Mouse (Mus musculus) lung, postnatal 0 days (tissue): ENCODE data around the gene Snx9. TPM values are rescaled to one million over a fixed set of nuclear protein-coding genes. Genes with fewer than 3 reads are reported as not detected.

Experiments
- ATAC-seq: fragments of 200-750 bp; cut with Nextera tagmentation; 2 replicates; pipeline ENCODE4 v1.8.0; 2017; ENCODE audit warnings: moderate library complexity
- DNase-seq: peaks from one replicate; pipeline ENCODE4 v3.0.0-alpha.2; 2016; ENCODE audit warnings: low spot score
- H3K27ac ChIP-seq: fragments of 300-500 bp; sonication (generic); 2 replicates; pipeline ENCODE4 v1.5.1; 2014; ENCODE audit warnings: antibody characterized with exemption, mild to moderate bottlenecking, low read length, mixed read lengths
- H3K27me3 ChIP-seq: fragments of 300-500 bp; sonication (generic); replicated peaks from 2 replicates; pipeline ENCODE4 v1.6.1; 2014; ENCODE audit warnings: low read length, mixed read lengths; ENCODE audit not compliant: insufficient read depth
- H3K36me3 ChIP-seq: fragments of 300-500 bp; sonication (generic); 2 replicates; pipeline ENCODE4 v1.6.1; 2014; ENCODE audit warnings: low read length, mixed read lengths; ENCODE audit not compliant: insufficient read depth
- H3K4me1 ChIP-seq: fragments of 300-500 bp; sonication (generic); 2 replicates; pipeline ENCODE4 v1.6.1; 2014; ENCODE audit warnings: antibody characterized with exemption, low read depth, low read length, mixed read lengths; ENCODE audit not compliant: insufficient read depth
- H3K4me2 ChIP-seq: fragments of 300-500 bp; sonication (generic); replicated peaks from 2 replicates; pipeline ENCODE4 v1.6.1; 2014; ENCODE audit warnings: low read depth, mild to moderate bottlenecking, low read length, moderate library complexity, mixed read lengths
- H3K4me3 ChIP-seq: fragments of 300-500 bp; sonication (generic); 2 replicates; pipeline ENCODE4 v1.5.1; 2014; ENCODE audit warnings: low read depth, low read length
- H3K9ac ChIP-seq: fragments of 300-500 bp; sonication (generic); replicated peaks from 2 replicates; pipeline ENCODE4 v1.6.1; 2014; ENCODE audit warnings: low read depth, mild to moderate bottlenecking
- H3K9me3 ChIP-seq: fragments of 300-500 bp; sonication (generic); 2 replicates; pipeline ENCODE4 v1.6.1; 2016; ENCODE audit warnings: low read length, mixed read lengths
- CTCF ChIP-seq: IDR thresholded peaks from 2 replicates; pipeline ENCODE4 v1.5.1; 2016; ENCODE audit warnings: antibody characterized with exemption, mild to moderate bottlenecking
- EP300 ChIP-seq: IDR thresholded peaks from 2 replicates; pipeline ENCODE4 v1.6.1; 2016; ENCODE audit warnings: antibody characterized with exemption, mild to moderate bottlenecking, control low read depth
- WGBS: fragments of 180-500 bp; shearing (Covaris S2); extraction: QIAGEN DNeasy Blood & Tissue Kit; methylation state at CpG from one replicate; pipeline ENCODE4 v1.1.7; 2014; 5-methylcytosine and 5-hydroxymethylcytosine counted together
- polyA plus RNA-seq: library from polyadenylated mRNA; unstranded; fragments of >200 nt; fragmentation: Nextera tagmentation; extraction: Ambion mirVana; gene quantifications from 2 replicates; pipeline ENCODE4 v1.2.1, GENCODE M21; 2015

Snx9 gene
- polyA plus RNA-seq, 1 experiment from 2014 or later: 26.3 TPM

- Histone ChIP-seq H3K4me2 (no peak overlapping the region), H3K4me1 (no peaks in the 10 kb centered on the region), H3K9ac (no peak overlapping the region), H3K36me3 (no peaks in the 10 kb centered on the region), H3K27ac (no peak overlapping the region), H3K27me3 (no peaks in the 10 kb centered on the region), H3K9me3 (no peaks in the 10 kb centered on the region), H3K4me3 (no peak overlapping the region)
- no peak for TF ChIP-seq CTCF
- TF ChIP-seq EP300: no peak
- ATAC-seq: no peak
- no peak for DNase-seq
These were observed 14.4 kb downstream of the Snx9 start for GRCm38 (mm10) chr17:5855560-5855959.

- Histone ChIP-seq H3K9me3 (no peaks in the 10 kb centered on the region), H3K27me3 (no peaks in the 10 kb centered on the region), H3K9ac (no peak overlapping the region), H3K4me3 (no peak overlapping the region), H3K4me1 (no peaks in the 10 kb centered on the region), H3K4me2 (no peak overlapping the region), H3K36me3 (no peaks in the 10 kb centered on the region), H3K27ac (no peak overlapping the region)
- 90% methylated on average over 7 of the region's 7 CpGs for WGBS
- TF ChIP-seq CTCF (no peak), EP300 (no peak)
- no peak for ATAC-seq
- DNase-seq: no peak
These were observed 15.3 kb downstream of the Snx9 start for GRCm38 (mm10) chr17:5856426-5856825.

- no peak for ATAC-seq
- Histone ChIP-seq H3K27me3 (no peaks in the 10 kb centered on the region), H3K4me1 (no peaks in the 10 kb centered on the region), H3K36me3 (no peaks in the 10 kb centered on the region), H3K9ac (no peak overlapping the region), H3K27ac (no peak overlapping the region), H3K4me2 (no peak overlapping the region), H3K4me3 (no peak overlapping the region), H3K9me3 (no peaks in the 10 kb centered on the region)
- TF ChIP-seq CTCF: no peak
- TF ChIP-seq EP300: no peak
- 94% methylated on average over 11 of the region's 11 CpGs for WGBS
- no peak for DNase-seq
These were observed 16.1 kb downstream of the Snx9 start for GRCm38 (mm10) chr17:5857206-5857605.

GRCm38 (mm10) chr17:5858209-5858608 is 17.1 kb downstream of the Snx9 start:
- no peak for DNase-seq

GRCm38 (mm10) chr17:5862285-5862684 is 21.2 kb downstream of the Snx9 start:
- H3K27ac ChIP-seq: no peak overlapping the region
- ATAC-seq (no peak), DNase-seq (no peak)

More at GRCm38 (mm10) chr17:5858209-5858608, 17.1 kb downstream of the Snx9 start:
- Histone ChIP-seq H3K9ac (no peak overlapping the region), H3K4me3 (no peak overlapping the region), H3K36me3 (no peaks in the 10 kb centered on the region), H3K4me1 (no peaks in the 10 kb centered on the region), H3K27ac (no peak overlapping the region), H3K9me3 (no peaks in the 10 kb centered on the region), H3K4me2 (no peak overlapping the region), H3K27me3 (no peaks in the 10 kb centered on the region)
- TF ChIP-seq EP300 (no peak), CTCF (no peak)
- 47% methylated on average over 8 of the region's 8 CpGs for WGBS
- no peak for ATAC-seq

GRCm38 (mm10) chr17:5862869-5863268 is 21.7 kb downstream of the Snx9 start:
- Histone ChIP-seq H3K36me3 (no peaks in the 10 kb centered on the region), H3K27me3 (no peaks in the 10 kb centered on the region), H3K4me1 (no peaks in the 10 kb centered on the region), H3K4me3 (no peak overlapping the region), H3K9ac (no peak overlapping the region), H3K27ac (no peak overlapping the region), H3K9me3 (no peaks in the 10 kb centered on the region), H3K4me2 (no peak overlapping the region)
- DNase-seq: no peak
- 58% methylated on average over 4 of the region's 4 CpGs for WGBS
- no peak for ATAC-seq
- TF ChIP-seq EP300: no peak
- TF ChIP-seq CTCF: no peak

More at GRCm38 (mm10) chr17:5862285-5862684, 21.2 kb downstream of the Snx9 start:
- TF ChIP-seq CTCF (no peak), EP300 (no peak)
- H3K9me3 ChIP-seq: no peaks in the 10 kb centered on the region
- 42% methylated on average over 6 of the region's 6 CpGs for WGBS
- no peaks in the 10 kb centered on the region for H3K27me3 ChIP-seq
- H3K36me3 ChIP-seq: no peaks in the 10 kb centered on the region
- no peaks in the 10 kb centered on the region for H3K4me1 ChIP-seq
- H3K4me2 ChIP-seq: no peak overlapping the region
- H3K9ac ChIP-seq: no peak overlapping the region
- no peak overlapping the region for H3K4me3 ChIP-seq

- DNase-seq (no peak), ATAC-seq (no peak)
- Histone ChIP-seq H3K4me3 (no peak overlapping the region), H3K4me1 (no peaks in the 10 kb centered on the region), H3K4me2 (no peak overlapping the region), H3K27ac (no peak overlapping the region), H3K27me3 (no peaks in the 10 kb centered on the region), H3K9ac (no peak overlapping the region), H3K36me3 (no peaks in the 10 kb centered on the region), H3K9me3 (no peaks in the 10 kb centered on the region)
- TF ChIP-seq EP300 (no peak), CTCF (no peak)
- 94% methylated on average over 5 of the region's 5 CpGs for WGBS
These were observed 22.6 kb downstream of the Snx9 start for GRCm38 (mm10) chr17:5863745-5864144.
